Mouse (Mus musculus) spleen, postnatal 4 days (tissue): ENCODE data around the gene Aar2.
"Not testable (repeated sequence)": the region's sequence is repeated elsewhere in the genome, so short reads cannot be mapped to it uniquely, and the experiment has no call there.

Experiments
- DNase-seq, 2 experiments: peaks; one replicate each; pipeline ENCODE4 v3.0.0; 2022; ENCODE audit warnings: low spot score in 2 of 2

Gene Aar2

DNA sequence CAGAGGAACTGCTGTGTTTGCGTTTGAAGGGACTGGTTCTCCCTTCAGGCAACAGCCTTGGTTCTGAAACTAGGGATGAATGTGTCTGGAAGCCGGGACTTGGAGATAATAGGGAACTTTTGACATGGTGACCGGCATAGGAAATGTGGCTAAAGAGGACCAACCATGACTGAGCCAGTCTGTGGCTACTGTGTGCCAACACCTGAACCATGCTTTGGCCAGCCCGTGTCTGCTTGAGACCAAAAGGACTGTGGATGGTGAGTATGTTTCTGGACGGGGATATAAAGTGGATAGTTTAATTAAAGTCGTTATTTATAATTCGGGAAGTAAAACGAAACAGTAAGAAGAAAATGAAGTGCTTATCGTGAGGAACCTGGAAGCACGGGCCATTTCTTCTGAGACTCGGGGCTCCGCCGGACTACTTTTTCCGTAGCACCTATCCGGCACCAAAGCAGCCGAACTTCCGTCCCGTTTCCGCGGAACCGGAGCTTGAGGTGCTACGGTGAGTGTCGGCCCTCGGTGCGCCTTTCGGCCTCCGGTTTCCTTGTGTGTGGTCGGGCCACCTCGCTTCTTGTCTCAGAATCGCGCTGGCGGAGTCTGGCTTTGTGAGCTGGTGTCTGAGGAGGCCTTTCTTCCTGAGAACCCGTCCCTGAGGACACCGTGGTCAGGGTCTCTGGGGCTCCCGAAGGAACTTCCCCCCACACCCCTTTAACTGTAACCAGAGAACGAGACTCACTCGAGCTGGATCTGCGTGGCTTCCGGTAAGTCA lies at the start of gene Aar2:
Gene Aar2 (plus strand): TSS at position 462 of the 769 bp plus-strand sequence.
- DNase-seq = peak; percentile 82 to 95

DNA sequence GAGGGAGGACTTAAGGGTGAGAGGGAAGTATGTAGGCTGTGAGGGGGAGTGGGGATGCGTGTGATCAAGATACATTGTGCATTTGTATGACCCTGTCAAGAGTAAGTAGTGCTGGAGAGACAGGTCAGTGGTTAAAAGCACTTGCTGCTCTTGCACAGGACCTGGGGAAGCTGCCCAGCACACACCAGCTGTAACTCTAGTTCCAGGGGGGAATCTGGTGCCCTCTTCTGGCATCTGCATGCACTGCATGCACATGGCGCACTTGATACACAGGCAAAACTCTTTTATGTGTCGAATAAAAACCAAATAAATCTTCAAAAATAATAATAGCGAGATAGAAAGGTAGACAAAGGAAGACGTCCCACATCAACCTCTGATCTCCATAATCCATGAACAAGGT lies 49.5 kb upstream of the Aar2 start:
- peak; percentile 67 to 85 for DNase-seq

DNA sequence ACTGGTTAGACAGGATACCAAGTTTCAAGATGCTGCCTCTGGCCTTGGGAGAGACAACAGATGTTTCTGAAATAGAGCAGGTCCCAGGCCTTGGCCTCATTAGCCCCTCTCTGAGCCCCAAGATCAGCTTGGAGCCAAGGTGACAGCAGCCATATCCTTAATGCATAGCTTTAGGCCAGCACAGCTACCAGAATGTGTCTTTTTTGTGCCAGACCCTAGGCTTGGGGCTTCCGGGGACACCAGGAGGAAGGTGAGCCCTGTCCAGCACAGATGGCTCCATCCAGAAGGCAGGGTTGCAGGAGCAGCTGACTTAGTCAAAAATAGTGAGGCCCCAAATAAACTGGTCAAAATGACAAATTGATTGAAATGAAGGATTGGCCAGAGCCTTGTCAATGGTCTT lies 46.4 kb upstream of the Aar2 start:
- no peak for DNase-seq

DNA sequence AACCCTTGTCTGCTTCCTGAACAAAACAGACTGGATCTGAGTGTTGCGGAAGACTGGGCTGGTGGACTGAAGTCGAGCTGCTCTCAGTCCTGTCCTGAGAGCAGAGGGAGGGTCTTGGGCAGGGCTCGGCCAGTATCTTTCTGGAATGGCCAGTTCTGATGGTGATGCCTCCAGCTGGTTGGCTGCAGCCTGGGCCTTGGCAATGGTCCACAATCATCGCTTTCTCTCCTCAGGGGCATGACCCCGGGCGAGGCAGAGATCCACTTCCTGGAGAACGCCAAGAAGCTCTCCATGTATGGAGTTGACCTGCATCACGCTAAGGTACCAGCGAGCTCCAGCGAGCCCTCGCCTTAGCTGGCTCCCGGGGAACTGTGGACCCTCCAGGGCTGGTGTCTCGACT lies 41.9 kb upstream of the Aar2 start:
- no peak for DNase-seq

DNA sequence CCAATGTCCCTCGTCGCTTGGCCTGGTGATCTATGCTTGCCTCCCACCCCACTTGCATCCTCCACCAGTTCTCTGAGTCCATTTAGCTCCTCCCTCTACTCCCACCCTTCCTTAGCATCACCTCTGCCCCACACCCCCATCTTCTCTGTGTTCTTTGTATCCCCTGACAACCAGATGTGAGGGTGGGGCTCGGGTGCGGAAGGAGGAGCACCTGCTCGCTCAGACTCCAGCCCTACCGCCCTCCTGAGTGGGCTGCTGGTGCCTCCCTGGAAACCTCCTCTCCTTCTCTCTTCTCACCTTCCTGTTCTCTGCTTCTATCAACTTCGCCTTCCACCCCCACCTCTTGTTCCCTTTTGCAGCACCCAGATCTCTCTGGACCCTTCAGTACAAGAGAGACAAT lies 35.4 kb upstream of the Aar2 start:
- DNase-seq = no peak

DNA sequence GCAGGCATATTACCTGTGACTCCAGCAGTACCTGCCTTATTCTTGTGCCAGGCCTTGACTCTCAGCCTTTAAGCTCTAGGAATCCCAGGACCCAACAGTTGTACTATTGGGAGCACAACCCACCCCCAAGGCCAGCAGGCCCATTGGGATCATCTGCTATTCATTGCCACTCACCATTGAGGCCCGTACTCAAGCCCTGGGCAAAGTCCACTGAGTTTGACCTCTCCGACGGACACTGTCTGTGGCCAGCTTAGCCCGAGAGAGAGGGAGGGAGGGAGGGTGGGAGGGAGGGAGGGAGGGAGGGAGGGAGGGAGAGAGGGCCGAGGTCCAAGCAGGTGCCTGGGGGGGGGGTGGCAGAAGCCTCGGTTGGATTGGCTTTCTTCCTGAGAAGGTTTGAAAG lies 34.8 kb upstream of the Aar2 start:
- DNase-seq = no peak

DNA sequence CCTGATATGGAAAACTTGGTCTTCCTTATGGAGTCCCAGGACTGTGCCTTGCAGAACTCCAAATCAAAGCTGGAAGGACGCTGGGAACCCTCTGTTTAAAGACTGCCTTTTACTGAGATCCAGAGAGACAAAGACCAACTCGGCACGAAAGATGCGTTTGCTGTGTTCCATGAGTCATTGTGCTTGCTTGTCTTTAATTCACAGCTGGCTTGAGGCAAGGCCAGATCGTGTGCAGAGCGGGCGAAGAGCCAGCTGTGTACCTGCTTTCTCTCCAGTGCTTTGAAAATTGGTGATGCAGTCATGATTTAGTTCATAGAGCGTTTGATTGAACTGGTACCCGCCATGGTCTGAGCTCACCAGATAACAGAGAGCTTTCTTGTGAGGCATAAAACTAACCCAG lies 32.3 kb upstream of the Aar2 start:
- DNase-seq = no peak

DNA sequence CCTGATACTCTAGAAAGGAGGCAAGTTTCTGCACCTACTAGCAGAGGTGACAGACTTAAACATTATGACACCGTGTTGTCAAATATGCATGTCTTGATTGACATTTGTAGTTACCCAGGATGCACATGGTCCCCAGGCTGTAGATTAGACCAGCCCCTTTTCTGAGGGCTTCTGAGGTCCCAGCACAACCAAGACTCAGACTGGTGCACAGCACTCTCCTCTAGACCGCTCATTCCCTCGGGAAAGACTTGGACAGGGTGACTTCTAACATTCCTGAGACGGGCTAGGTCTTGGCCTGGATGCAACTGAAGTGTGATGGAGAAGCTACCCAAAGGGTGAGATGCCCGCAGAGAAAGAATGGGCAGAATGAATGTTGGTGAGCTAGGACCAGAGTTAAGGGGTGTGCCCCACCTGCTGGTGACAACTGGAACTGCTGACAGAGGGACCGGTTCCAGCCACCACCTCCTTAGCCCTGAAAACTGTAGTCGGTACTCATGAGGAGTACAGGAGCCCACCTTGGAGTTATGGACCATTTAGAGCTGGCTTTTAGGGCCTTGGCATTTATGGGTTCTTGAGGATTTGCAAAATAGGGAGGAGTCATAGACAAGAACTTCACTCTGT lies 31.7 kb upstream of the Aar2 start:
- peak; percentile 58 to 88 for DNase-seq

DNA sequence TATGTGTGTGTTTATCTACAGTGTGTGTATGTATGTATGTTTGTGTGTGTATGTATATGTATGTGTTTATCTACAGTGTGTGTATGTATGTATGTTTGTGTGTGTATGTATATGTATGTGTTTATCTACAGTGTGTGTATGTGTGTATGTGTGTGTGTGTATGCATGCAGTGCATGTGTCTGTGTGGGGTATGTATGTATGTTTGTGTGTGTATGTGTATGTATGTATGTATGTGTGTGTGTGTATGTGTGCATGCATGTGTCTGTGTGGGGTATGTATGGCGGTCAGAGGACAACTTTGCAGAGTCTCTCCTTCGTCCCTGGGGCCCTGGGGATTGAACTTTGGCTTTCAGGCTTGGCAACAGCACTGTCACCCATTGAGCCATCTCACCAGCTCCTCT lies 30.7 kb upstream of the Aar2 start:
- not testable (repeated sequence) for DNase-seq

DNA sequence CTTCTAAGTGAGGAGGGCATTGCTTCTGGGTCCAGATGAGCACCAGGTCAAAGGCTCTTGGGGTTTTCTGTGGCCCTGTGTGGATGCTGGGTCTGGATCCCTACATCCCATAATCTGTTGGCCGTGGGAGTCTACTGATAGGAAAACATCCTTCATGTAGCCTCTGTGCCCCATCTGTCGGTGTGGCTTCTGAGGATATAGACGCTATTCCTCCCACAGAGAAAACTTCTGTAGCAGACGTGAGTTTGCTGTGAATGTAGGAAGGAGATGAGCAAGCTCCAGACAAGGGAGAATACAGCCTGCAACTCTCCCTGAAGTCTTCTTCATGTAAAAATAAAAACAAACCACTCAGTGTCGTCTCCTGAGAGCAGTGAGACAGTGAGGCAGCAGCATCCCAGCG lies 29.1 kb upstream of the Aar2 start:
- DNase-seq = no peak

DNA sequence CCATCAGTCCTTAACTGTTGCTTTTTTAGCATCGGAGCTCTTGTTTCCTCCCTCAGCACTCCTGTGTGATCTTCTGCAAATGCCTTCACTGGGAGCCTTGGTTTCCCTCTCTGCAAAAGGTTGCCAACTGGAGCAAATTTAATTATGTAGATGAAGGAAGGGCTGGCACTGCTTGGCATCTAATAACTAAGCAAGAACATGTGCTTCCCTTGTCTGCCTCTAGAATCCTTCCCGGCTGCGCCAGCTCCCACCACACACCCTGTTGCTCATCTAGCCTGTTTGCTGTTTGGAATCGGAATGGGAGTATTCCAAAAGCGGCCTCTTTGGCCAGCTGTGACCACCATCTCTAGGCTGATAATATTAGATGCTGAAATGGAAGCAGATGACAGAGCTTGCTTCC lies 27.8 kb upstream of the Aar2 start:
- no peak for DNase-seq

DNA sequence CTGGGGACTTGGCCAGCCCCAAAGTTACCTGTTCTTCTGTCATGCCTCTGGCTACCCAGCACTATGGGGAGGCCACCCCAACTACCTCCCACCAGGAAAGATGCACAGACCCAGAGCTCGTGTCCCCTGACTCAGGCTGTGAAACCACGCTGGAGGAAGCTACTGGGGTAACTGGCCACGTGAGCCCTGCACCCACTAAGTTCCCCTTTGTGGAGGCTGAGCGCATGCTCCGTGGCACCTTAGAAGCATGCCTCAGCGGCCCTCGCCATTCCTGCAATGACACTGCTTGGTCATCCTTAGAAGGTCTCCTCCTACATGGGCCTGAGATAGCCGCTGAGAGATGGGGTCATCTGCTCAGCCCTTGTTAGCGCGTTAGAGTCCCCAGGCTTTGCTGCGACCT lies 24.4 kb upstream of the Aar2 start:
- no peak for DNase-seq

DNA sequence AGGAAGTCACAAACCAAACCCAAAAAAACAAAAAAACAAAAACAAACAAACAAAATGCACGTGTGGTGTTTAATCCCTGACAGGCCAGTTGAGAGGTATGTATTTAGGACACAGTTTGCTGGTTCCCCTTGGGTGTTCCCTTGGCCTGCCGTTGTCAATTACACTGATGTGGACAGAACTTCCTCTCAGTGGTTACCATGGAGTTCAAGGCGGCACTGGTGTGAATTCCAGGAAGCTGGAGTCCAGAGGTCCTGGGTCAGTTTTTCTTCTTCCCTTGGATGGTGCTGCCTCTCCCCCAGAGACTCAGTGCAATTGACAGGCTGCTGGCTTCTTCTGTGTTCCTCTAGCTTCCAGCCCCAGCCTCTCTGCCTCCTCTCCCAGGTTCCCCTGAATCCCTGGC lies 23.3 kb upstream of the Aar2 start:
- no peak for DNase-seq

DNA sequence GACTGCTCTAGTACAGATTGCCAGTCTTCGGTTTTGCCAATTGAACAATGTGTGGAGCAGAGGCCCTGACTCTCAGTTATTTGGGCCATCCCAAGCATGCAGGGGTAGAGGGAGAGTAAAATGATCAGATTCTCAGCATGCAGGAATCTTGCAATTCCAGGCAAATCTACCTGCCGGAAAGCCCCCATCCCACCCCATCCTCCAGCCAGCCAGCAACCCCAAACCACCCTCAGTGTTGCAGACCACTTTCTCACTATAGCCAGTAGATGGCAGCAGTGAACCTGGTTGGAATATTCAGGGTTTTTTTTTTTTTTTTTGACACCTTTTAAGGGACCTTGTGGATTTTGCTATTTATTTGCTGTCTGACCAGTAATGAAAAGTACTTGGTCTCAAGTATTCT lies 17.7 kb upstream of the Aar2 start:
- DNase-seq = no peak

DNA sequence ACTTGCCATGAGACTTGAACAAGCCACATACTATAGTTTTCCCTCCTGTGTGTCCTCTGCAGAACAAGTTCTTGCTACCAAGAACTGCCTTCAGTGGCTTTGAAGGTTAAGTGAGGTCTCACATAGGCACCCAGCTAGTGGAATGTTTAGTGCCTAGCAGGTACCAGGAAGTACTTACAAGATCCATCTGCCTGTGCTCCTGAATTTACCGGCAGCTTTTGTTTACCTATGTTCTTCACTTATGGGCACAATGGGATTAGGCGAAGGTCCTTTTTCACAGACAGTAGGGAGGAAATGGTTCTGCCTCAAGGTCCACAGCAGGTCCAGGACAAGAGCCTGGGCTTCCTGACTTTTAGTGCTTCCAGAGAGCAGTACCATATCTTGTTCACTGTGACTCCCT lies 14.2 kb upstream of the Aar2 start:
- no peak for DNase-seq

DNA sequence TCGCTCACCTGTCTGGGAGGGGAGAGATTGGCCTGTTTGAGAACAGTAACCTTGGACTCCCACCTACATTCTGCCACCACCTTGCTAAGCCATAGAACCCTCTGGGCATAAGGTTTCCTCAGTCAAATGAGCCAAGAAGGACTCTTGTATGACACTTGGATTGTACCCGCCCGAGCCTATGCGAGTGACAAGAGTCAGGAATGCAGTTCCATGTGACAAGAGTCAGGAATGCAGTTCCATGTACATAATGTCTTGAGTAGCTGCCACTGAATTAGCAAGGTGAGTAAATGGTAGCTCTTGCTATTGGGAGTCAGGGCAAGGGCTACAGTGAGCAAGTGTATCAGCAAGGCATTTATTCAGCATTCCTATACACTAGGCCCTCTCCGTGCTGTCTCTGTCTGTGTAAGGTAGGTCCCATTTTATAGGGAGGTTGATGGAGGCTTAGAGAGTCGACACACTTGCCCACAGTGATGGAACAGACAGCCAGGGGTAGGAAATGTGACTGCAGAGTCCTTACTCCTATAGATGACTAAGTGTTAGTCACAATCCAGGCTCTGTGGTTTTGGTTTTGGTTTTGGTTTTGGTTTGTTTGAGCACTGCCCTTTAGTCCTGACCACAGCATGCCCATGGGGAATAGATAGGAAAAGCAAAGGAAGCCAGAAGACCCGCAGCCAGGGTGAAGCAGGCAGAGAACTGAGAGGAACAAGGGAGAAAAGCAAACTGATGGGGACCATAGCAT lies 8.4 kb upstream of the Aar2 start:
- DNase-seq = no peak

DNA sequence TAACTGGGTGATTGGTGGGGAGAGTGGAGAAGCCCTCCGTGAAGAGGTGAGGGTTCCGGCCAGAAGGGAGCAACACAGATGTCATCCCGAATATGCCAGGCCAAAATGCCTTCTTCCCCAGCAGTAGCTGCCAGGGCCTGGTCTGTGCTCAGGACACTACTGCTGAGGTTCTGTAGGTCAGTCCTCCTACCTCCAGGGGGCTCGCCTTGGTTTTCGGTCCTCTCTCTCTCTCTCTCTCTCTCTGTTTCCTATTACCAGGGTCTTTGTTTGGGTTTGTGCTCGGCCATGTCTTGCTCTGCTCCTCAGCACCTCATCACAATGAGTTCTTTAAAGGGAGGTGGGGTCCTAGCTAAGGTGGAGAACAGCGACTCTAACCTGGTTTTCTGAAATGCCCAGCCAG lies 6.4 kb upstream of the Aar2 start:
- DNase-seq = no peak

DNA sequence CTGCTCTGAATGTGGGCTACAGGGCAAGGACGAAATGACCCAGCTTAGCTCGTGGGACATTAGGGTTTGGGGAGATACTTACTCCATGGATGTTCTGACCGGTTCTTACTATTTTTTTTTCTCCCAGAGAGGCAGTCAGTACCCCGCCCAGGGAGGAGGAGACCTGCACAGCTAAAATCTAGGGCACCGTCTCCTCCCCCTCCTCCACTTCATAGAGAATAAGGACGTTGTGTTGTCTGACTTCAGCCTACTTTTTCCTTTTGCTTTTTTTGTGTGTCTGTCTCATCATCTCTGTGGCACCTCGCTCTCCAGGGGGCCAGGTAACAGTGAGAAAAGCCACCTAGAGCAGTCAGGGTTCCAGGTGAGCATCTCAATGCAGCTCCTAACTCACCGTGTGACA lies 5.0 kb upstream of the Aar2 start:
- no peak for DNase-seq

DNA sequence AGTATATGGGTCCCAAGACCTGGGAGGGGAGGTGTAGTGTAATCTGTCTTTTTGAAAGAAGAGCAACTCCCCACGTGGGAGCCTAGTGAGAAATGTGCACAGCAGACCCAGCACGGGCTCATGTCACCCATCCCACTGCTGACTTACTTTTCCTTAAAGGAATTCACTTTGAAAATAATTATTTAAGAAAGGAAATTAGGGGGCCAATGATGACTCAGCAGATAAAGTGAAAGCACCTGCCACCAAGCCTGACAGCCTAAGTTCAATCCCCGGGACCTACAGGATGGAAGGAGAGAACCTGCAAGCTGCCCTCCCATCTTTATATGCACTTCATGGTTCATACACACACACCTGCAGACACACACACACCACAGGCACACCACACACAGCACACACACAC lies 3.6 kb upstream of the Aar2 start:
- no peak for DNase-seq

DNA sequence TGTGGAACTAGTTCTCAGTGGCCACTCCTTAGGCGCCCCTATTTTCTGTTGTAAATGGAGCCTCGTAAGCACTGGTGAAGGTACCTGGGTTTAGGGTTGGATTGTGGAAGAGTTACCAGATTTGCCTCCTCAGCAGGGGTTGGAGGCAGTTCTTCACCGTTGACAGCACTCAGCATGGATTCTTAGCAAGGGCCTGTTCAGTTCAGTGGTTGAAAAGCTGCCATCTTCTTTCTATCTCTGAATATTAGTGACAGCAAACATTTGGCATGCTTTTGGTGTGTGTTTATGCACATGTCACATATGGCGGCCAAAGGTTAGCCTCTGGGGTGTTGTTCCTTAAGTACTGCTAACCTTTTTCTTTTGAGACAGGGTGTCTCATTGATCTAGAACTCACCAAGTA lies 5.0 kb downstream of the Aar2 start:
- DNase-seq = no peak

DNA sequence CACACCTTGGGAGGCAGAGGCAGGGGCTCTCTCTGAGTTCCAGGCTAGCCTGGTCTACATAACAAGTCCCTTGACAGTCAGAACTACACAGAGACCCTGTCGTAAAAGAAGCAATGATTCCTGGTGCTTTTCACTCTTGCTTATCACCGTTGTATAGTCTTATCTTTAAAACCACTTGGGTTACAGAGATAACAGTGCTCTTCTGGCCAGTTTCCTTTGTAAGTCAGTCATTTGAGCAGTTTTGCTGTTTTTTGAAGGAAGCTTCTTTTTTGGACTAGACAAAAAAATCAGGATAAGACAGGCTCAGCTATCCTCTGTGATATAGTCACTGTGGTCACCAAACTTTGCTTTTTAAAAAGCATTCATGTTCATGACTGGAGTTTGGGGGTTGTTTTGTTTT lies 14.4 kb downstream of the Aar2 start:
- DNase-seq = no peak

DNA sequence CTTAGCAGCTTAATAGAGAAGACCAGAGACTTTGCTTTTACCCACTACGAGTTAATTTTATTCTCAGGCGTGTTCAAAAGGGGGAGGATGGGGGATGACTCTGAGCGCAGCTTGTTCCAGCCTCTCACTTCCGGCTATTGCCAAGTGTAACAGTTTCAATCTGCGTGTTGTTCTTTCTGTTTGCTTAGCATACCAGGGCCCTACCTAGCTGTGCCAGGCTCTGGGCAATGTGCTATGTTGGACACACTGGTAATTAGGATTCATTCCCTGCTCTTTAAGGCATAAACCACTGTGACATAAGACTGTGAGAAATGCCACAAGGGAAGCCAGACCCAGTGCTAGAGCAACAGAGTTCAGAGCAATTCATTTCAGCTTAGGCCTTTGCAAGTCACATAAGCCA lies 16.2 kb downstream of the Aar2 start:
- no peak for DNase-seq

DNA sequence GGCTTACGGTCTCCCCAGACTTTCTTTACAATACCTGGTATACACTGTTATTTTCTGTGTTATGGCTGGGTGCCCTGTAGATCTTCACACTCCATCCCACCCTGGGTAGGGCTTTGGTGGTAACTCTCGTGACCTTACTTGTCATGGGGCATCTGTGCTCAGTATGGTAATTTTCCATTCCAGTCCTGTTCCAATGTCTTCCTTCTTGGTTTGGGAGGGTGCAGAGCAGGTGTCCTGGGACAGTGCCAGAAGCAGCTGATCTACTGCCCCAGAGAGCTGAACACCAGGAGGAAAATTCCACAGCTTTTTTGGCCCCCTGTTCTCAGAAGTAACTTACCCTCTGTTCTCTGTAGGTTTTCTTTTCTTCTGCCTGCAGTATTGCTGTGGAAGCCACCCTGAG lies 19.1 kb downstream of the Aar2 start:
- no peak for DNase-seq
